Mouse (Mus musculus) kidney, embryonic 15.5 days (tissue): ENCODE data around the gene Wnk1. TPM values are rescaled to one million over a fixed set of nuclear protein-coding genes. Genes with fewer than 3 reads are reported as not detected.

ENCODE experiments used
- ATAC-seq: fragments of 200-750 bp; cut with Nextera tagmentation; replicated peaks from 2 replicates; pipeline ENCODE4 v1.8.0; 2017; ENCODE audit warnings: moderate TSS enrichment; ENCODE audit not compliant: low FRiP score
- H3K27ac ChIP-seq: fragments of 300-500 bp; sonication (generic); 2 replicates; pipeline ENCODE4 v1.5.1; 2015; ENCODE audit warnings: mild to moderate bottlenecking, inconsistent platforms
- H3K27me3 ChIP-seq: fragments of 300-500 bp; sonication (generic); 2 replicates; pipeline ENCODE4 v1.6.1; 2015; ENCODE audit warnings: inconsistent platforms
- H3K36me3 ChIP-seq: fragments of 300-500 bp; sonication (generic); 2 replicates; pipeline ENCODE4 v1.6.1; 2015; ENCODE audit warnings: inconsistent platforms
- H3K4me1 ChIP-seq: fragments of 300-500 bp; sonication (generic); 2 replicates; pipeline ENCODE4 v1.6.1; 2015; ENCODE audit warnings: inconsistent platforms
- H3K4me2 ChIP-seq: fragments of 300-500 bp; sonication (generic); 2 replicates; pipeline ENCODE4 v1.6.1; 2015; ENCODE audit warnings: moderate library complexity, mild to moderate bottlenecking, inconsistent platforms
- H3K4me3 ChIP-seq: fragments of 300-500 bp; sonication (generic); replicated peaks from 2 replicates; pipeline ENCODE4 v1.5.1; 2015; ENCODE audit warnings: mild to moderate bottlenecking, inconsistent platforms
- H3K9ac ChIP-seq: fragments of 300-500 bp; sonication (generic); 2 replicates; pipeline ENCODE4 v1.6.1; 2015; ENCODE audit warnings: mild to moderate bottlenecking, inconsistent platforms
- H3K9me3 ChIP-seq: fragments of 300-500 bp; sonication (generic); replicated peaks from 2 replicates; pipeline ENCODE4 v1.6.1; 2016; ENCODE audit warnings: inconsistent platforms
- WGBS: fragments of 180-500 bp; shearing (Covaris S2); methylation state at CpG from one replicate; pipeline ENCODE4 v1.1.7; 2015; ENCODE audit warnings: mixed read lengths; 5-methylcytosine and 5-hydroxymethylcytosine counted together
- polyA plus RNA-seq: library from polyadenylated mRNA; unstranded; fragments of >200 nt; fragmentation: Nextera tagmentation; extraction: Ambion mirVana; gene quantifications from 2 replicates; pipeline ENCODE4 v1.2.1, GENCODE M21; 2015

Wnk1 gene
- polyA plus RNA-seq, 1 experiment from 2014 or later, result 54.1 TPM

GRCm38 (mm10) chr6:120065552-120066177, 27.2 kb upstream of the Wnk1 start:
- no peaks in the 10 kb centered on the region; the same call in 1 of the 2 replicates for H3K9me3 ChIP-seq
- no peak overlapping the region for H3K4me2 ChIP-seq
- ATAC-seq, result no peak

DNA sequence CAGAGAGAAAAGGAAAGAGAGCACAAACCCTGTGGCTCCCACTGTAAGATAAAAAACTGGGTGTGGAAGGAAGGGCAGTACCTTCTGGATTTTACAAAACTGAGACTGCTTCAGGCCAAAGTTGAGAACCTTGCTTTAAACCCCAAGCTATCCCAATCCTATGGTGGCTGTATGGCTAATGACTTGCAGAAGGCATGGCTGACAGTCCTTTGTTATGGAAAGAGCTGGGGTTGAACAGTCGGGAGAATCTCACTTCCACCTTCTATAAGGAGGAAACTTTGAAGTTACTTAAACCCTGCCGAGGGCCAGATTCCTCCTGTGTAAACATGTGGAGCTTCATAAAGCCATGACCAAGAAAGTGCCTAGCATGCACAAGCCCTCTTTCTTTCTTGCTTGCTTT, 26.2 kb upstream of the Wnk1 start:
- H3K4me1 ChIP-seq, result no peaks in the 10 kb centered on the region
- WGBS, result 36% methylated on average over 2 of the region's 2 CpGs
- no peak overlapping the region for H3K9ac ChIP-seq
- no peak for ATAC-seq
- H3K9me3 ChIP-seq, result no peaks in the 10 kb centered on the region; the same call in 1 of the 2 replicates
- no peaks in the 10 kb centered on the region for H3K36me3 ChIP-seq
- no peaks in the 10 kb centered on the region for H3K27me3 ChIP-seq
- H3K4me2 ChIP-seq, result no peak overlapping the region
- H3K27ac ChIP-seq, result no peak overlapping the region
- H3K4me3 ChIP-seq, result no peak overlapping the region

More at GRCm38 (mm10) chr6:120065552-120066177, 27.2 kb upstream of the Wnk1 start:
- Histone ChIP-seq H3K27ac (no peak overlapping the region), H3K27me3 (no peaks in the 10 kb centered on the region), H3K4me1 (no peaks in the 10 kb centered on the region), H3K9ac (no peak overlapping the region), H3K4me3 (no peak overlapping the region), H3K36me3 (no peaks in the 10 kb centered on the region)
- 64% methylated on average over 6 of the region's 6 CpGs for WGBS

GRCm38 (mm10) chr6:120062934-120063333, 24.5 kb upstream of the Wnk1 start:
- no peak overlapping the region for H3K4me3 ChIP-seq
- no peak for ATAC-seq
- no peak overlapping the region for H3K9ac ChIP-seq
- H3K36me3 ChIP-seq, result no peaks in the 10 kb centered on the region
- no peak overlapping the region for H3K27ac ChIP-seq
- no peak overlapping the region for H3K4me2 ChIP-seq
- no peaks in the 10 kb centered on the region for H3K27me3 ChIP-seq
- no peaks in the 10 kb centered on the region for H3K4me1 ChIP-seq
- 74% methylated on average over 5 of the region's 5 CpGs for WGBS
- H3K9me3 ChIP-seq, result no peaks in the 10 kb centered on the region; the same call in 1 of the 2 replicates

DNA sequence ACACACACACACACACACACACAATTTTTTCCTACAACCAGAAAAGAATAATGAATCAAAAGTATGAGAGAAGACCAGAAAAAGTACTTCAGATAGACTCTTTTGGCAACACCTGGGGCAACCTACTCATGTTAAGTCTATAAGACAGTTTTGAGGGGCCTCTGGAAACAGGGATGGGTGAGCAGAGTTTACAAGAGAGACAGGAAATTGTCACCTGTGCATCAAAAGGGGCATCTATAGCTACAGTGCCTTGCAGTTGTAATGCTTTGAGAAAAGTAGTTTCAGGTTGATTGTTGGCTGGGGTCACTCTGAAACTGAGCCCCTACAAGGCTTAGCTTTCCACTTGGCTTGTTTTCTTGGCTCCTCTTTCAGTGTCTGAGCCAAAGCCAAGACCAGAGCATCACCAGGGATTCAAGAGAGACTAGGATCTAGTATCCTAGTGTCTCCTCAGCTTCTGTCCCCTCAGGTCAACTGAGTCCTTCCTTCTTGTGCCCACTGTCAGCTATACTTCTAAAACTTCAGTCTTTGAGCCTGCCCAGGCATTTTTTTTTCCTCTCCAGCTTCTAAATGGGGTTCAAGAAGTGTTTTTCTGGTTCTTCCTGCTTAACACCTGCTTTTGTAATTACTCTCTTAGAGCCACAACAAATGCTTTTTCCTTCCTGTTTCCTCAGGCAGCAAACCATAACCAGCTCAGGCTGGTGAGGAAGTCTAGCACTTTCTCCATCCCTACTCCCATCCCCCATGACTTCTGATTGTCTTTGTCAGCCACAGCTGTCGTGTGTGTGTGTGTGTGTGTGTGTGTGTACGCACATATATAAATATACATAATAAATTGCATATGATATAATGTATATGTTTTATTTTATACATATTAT, 17.4 kb upstream of the Wnk1 start:
- no peaks in the 10 kb centered on the region for H3K36me3 ChIP-seq
- 77% methylated on average over 2 of the region's 2 CpGs for WGBS

DNA sequence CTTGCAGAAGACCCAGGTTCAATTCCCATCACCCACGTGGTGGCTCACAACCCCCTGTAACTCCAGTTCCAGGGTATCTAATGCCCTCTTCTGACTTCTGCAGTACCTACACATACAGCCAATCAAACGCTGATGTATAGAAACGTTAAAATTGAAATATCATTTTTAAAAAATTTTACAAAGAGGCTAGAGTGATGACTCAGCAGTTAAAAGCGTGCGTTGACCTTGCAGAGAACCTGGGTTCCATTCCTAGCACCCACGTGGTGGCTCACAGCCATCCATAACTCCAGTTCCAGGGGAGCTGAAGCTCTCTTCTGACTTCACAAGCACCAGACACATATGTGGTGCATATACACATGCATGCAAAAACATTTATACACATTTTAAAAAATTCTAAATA, 15.9 kb upstream of the Wnk1 start:
- no peaks in the 10 kb centered on the region for H3K9me3 ChIP-seq
- 87% methylated on average over 6 of the region's 6 CpGs for WGBS
- no peak overlapping the region for H3K4me3 ChIP-seq
- ATAC-seq, result no peak
- peaks cover 7% of the 10 kb centered on the region; the same call in 1 of the 2 replicates for H3K4me1 ChIP-seq
- H3K27ac ChIP-seq, result no peak overlapping the region
- H3K4me2 ChIP-seq, result no peak overlapping the region
- no peaks in the 10 kb centered on the region for H3K36me3 ChIP-seq
- H3K27me3 ChIP-seq, result no peaks in the 10 kb centered on the region
- no peak overlapping the region for H3K9ac ChIP-seq

More for the DNA sequence above, 17.4 kb upstream of the Wnk1 start:
- Histone ChIP-seq H3K9ac (no peak overlapping the region), H3K27me3 (no peaks in the 10 kb centered on the region), H3K4me3 (no peak overlapping the region), H3K4me1 (peaks cover 7% of the 10 kb centered on the region; the same call in 1 of the 2 replicates), H3K27ac (no peak overlapping the region; the same call in 1 of the 2 replicates), H3K4me2 (no peak overlapping the region), H3K9me3 (no peaks in the 10 kb centered on the region)
- ATAC-seq, result no peak

GRCm38 (mm10) chr6:120047705-120048292, 9.3 kb upstream of the Wnk1 start:
- H3K27ac ChIP-seq, result no peak overlapping the region
- no peak overlapping the region for H3K9ac ChIP-seq
- WGBS, result 52% methylated on average over 7 of the region's 7 CpGs
- H3K9me3 ChIP-seq, result no peaks in the 10 kb centered on the region
- no peaks in the 10 kb centered on the region for H3K4me1 ChIP-seq
- no peak for ATAC-seq
- H3K4me3 ChIP-seq, result no peak overlapping the region
- no peak overlapping the region for H3K4me2 ChIP-seq
- no peaks in the 10 kb centered on the region for H3K27me3 ChIP-seq
- no peaks in the 10 kb centered on the region for H3K36me3 ChIP-seq

DNA sequence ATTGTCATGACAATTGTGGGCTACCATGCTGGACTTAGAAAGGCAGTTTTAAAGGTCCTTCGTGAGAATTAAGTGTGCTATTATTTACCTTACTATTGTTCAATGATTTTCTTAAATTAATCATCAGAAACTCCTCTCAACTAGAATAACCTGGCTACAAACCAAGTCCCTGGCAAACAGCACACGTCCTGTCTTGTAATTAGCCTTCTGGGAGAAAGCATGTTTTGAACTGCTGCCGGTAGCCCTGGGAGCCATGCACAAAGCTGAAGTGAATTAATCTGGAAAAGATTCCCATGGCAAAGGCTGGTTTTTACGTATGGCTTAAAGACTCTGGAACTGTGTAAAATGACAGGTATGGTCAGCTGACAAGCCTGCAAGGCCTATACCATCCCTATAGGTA, 6.9 kb upstream of the Wnk1 start:
- Histone ChIP-seq H3K9me3 (no peaks in the 10 kb centered on the region), H3K4me3 (no peak overlapping the region), H3K4me2 (no peak overlapping the region), H3K9ac (no peak overlapping the region), H3K36me3 (no peaks in the 10 kb centered on the region), H3K27ac (no peak overlapping the region), H3K4me1 (no peaks in the 10 kb centered on the region), H3K27me3 (no peaks in the 10 kb centered on the region)
- WGBS, result 74% methylated on average over 4 of the region's 4 CpGs
- ATAC-seq, result no peak

DNA sequence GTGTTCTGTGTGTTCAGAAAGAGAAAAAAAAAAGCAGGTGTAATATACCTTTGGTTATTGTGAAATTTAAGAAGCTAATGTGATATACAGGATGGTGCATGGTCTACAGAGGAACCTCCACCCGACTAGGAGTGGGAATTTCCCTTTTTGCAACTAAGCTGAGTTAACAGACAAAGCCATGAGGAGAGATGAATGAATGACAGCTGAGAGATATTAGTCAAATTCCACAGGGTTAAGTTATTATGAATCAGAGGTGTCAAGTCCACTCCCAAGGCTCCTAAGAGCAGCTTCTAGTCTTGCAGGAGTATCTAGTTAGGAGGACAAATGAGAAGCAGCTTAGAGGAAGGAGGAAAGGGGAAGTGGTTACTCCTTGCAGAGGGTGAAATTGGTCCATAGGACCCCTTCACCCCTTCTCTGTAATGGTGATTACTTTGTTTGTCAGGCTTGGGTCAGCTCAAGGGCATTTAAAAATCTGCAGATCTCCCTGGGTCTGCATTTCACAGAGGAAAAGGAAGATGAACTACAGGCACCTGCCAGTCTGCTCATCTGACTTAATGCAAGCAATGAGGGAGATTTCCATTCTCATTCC, 4.3 kb upstream of the Wnk1 start:
- Histone ChIP-seq H3K9me3 (no peaks in the 10 kb centered on the region), H3K4me2 (no peak overlapping the region)
- WGBS, result 67% methylated on average over 1 of the region's 1 CpGs

DNA sequence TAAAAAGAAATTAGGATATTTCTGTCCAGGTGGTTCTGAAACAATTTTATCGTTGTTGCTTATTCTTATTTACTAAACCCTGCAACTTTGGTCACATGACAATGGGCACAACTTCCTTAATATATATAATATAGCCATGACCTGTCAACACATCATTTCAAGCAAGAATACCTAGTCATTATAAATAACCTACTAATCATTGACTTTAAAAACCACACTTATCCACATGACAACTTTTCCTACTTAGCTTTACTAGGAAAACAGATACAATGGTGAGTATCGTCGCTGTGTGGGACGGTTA, 2.0 kb upstream of the Wnk1 start:
- 88% methylated on average over 4 of the region's 4 CpGs for WGBS

More for the DNA sequence above, 4.3 kb upstream of the Wnk1 start:
- no peak for ATAC-seq
- Histone ChIP-seq H3K4me3 (no peak overlapping the region), H3K9ac (no peak overlapping the region), H3K27me3 (no peaks in the 10 kb centered on the region), H3K4me1 (no peaks in the 10 kb centered on the region), H3K27ac (no peak overlapping the region), H3K36me3 (no peaks in the 10 kb centered on the region)

GRCm38 (mm10) chr6:120039668-120040556, 1.4 kb upstream of the Wnk1 start:
- H3K4me2 ChIP-seq, result peak overlapping the region; percentile 89
- no peaks in the 10 kb centered on the region for H3K36me3 ChIP-seq
- WGBS, result 1% methylated on average over 24 of the region's 24 CpGs
- ATAC-seq, result no peak
- H3K27ac ChIP-seq, result peak overlapping the region; percentile 100
- peak overlapping the region; percentile 5; the same call in 1 of the 2 replicates for H3K9ac ChIP-seq
- H3K27me3 ChIP-seq, result no peaks in the 10 kb centered on the region
- no peaks in the 10 kb centered on the region for H3K9me3 ChIP-seq
- H3K4me1 ChIP-seq, result peaks cover 13% of the 10 kb centered on the region
- peak overlapping the region; percentile 97 for H3K4me3 ChIP-seq

More for the DNA sequence above, 2.0 kb upstream of the Wnk1 start:
- Histone ChIP-seq H3K27ac (no peak overlapping the region), H3K36me3 (no peaks in the 10 kb centered on the region), H3K9me3 (no peaks in the 10 kb centered on the region), H3K4me2 (no peak overlapping the region), H3K27me3 (no peaks in the 10 kb centered on the region), H3K9ac (no peak overlapping the region), H3K4me3 (no peak overlapping the region), H3K4me1 (peaks cover 10% of the 10 kb centered on the region)
- ATAC-seq, result no peak

DNA sequence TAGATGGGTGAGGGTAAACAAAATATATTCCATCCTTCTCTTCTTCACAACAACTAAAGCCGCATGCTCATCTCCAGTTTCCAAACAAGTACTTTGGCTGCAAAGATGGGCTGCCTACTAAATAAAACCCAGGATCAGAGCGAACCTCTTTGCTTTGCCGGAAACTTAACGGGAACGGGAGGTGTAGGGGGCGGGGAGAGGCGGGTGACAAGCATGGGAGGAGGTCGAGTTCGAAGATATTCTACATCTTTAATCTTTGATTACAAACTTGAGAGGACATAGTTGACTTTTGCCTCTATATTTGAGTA, 738 bp upstream of the Wnk1 start:
- no peak for ATAC-seq

More for the DNA sequence above, 738 bp upstream of the Wnk1 start:
- peak overlapping the region; percentile 100 for H3K27ac ChIP-seq
- under 1% methylated on average over 9 of the region's 9 CpGs for WGBS
- H3K4me2 ChIP-seq, result peak overlapping the region; percentile 89
- peak overlapping the region; percentile 5; the same call in 1 of the 2 replicates for H3K9ac ChIP-seq
- H3K4me3 ChIP-seq, result peak overlapping the region; percentile 97
- H3K4me1 ChIP-seq, result peaks cover 15% of the 10 kb centered on the region
- no peaks in the 10 kb centered on the region for H3K27me3 ChIP-seq
- H3K9me3 ChIP-seq, result no peaks in the 10 kb centered on the region
- 0 out of 2 replicates have a peak, but pooled peaks cover under 1% of the 10 kb centered on the region for H3K36me3 ChIP-seq
